Mouse (Mus musculus): ENCODE data around the gene Clstn3. TPM values are rescaled to one million over a fixed set of nuclear protein-coding genes. Genes with fewer than 3 reads are reported as not detected.
"Not testable (repeated sequence)": the region's sequence is repeated elsewhere in the genome, so short reads cannot be mapped to it uniquely, and the experiment has no call there.

Gene Clstn3
- polyA plus RNA-seq, 1 experiment from 2014 or later: 0.73 TPM

DNA sequence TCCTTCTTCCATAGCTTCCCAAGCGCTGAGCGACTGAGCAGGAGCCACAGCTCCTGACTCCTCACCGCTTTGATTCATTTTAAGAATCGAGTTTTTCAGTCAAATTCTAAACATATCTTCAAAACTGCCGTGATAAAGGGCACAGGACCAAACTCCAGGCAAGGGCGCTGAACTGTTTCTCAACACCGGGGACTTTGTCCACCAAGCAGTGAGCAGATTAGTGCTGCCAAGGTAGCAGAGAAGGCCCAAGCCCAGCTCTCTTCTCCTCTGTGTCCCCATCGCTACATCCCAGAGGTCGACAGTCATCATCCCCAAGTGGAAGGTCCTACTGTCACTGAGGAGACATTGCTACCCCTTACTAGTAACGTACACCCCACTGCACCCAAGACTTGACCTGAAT, 58.3 kb downstream of the Clstn3 start:
- no peak for ATAC-seq (replicated peaks; ENCODE audit: insufficient number of reproducible peaks, insufficient read depth, low FRiP score, low read depth)
- 92% methylated on average over 10 of the region's 10 CpGs for WGBS
- Histone ChIP-seq H3K27me3 (no peaks in the 10 kb centered on the region), H3K36me3 (peaks cover 54% of the 10 kb centered on the region), H3K27ac (no peak overlapping the region), H3K4me1 (replicated peaks) (0 out of 2 replicates have a peak, but pooled peaks cover 6% of the 10 kb centered on the region), H3K4me3 (no peak overlapping the region), H3K9me3 (replicated peaks) (no peaks in the 10 kb centered on the region), H3K9ac (no peak overlapping the region), H3K4me2 (no peak overlapping the region)

DNA sequence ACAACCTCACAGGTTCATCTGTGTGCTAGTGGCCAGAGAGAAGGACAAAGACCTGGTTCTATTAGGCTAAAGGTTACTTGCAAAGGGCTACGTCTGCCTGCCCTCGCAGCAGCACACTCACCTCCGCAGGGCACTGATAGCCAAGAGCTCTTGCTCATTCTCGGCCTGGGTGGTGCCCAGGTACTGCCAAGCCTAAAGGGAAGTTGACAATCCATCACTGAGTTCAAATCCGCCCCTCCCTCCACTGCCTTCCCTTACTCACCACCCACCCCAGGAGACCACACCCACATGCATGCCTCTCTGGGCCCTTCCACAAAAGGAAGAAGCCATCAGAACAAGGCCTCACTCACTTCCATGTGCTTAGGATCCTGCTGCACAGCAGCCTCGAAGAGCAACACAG, 64.9 kb downstream of the Clstn3 start:
- Histone ChIP-seq H3K27me3 (no peaks in the 10 kb centered on the region), H3K9ac (no peak overlapping the region), H3K36me3 (peaks cover 79% of the 10 kb centered on the region), H3K4me3 (no peak overlapping the region), H3K9me3 (replicated peaks) (no peaks in the 10 kb centered on the region), H3K4me2 (no peak overlapping the region), H3K4me1 (replicated peaks) (no peaks in the 10 kb centered on the region), H3K27ac (no peak overlapping the region)
- ATAC-seq (replicated peaks; ENCODE audit: insufficient number of reproducible peaks, insufficient read depth, low FRiP score, low read depth): no peak
- 79% methylated on average over 6 of the region's 6 CpGs for WGBS

- H3K27me3 ChIP-seq; H3K9ac ChIP-seq; H3K4me2 ChIP-seq; ATAC-seq (replicated peaks; ENCODE audit: insufficient number of reproducible peaks, insufficient read depth, low FRiP score, low read depth); H3K27ac ChIP-seq; H3K4me1 ChIP-seq (replicated peaks); H3K9me3 ChIP-seq (replicated peaks); H3K4me3 ChIP-seq: not testable (repeated sequence)
- WGBS: 91% methylated on average over 3 of the region's 3 CpGs
- H3K36me3 ChIP-seq: peaks cover 39% of the 10 kb centered on the region
Observed at GRCm38 (mm10) chr6:124394991-124395390, 69.6 kb downstream of the Clstn3 start.

Other genes with a start within 250 kb of the Clstn3 start
- not detected in 2 replicates for gene Vmn2r27, start 232.9 kb downstream of the Clstn3 start, polyA plus RNA-seq (2015; fragmentation: Nextera tagmentation; extraction: Ambion mirVana)
- 0.29 and 0.40 TPM in 2 replicates for gene Cd163, start 160.1 kb downstream of the Clstn3 start, polyA plus RNA-seq (2015; fragmentation: Nextera tagmentation; extraction: Ambion mirVana)
- 24.9 and 30.9 TPM in 2 replicates for gene Pex5, start 49.7 kb downstream of the Clstn3 start, polyA plus RNA-seq (2015; fragmentation: Nextera tagmentation; extraction: Ambion mirVana)
- gene C1rl, start 28.3 kb upstream of the Clstn3 start, polyA plus RNA-seq (2015; fragmentation: Nextera tagmentation; extraction: Ambion mirVana): 0.42 and 0.56 TPM in 2 replicates
- gene C1ra, start 47.6 kb upstream of the Clstn3 start, polyA plus RNA-seq (2015; fragmentation: Nextera tagmentation; extraction: Ambion mirVana): 1.5 and 2.0 TPM in 2 replicates
- 2.0 and 3.6 TPM in 2 replicates for gene C1s1, start 77.6 kb upstream of the Clstn3 start, polyA plus RNA-seq (2015; fragmentation: Nextera tagmentation; extraction: Ambion mirVana)
- gene C1rb, start 105.5 kb upstream of the Clstn3 start, polyA plus RNA-seq (2015; fragmentation: Nextera tagmentation; extraction: Ambion mirVana): not detected in 2 replicates
- not detected in 2 replicates for gene C1s2, start 171.3 kb upstream of the Clstn3 start, polyA plus RNA-seq (2015; fragmentation: Nextera tagmentation; extraction: Ambion mirVana)
- gene Lpcat3, start 198.2 kb upstream of the Clstn3 start, polyA plus RNA-seq (2015; fragmentation: Nextera tagmentation; extraction: Ambion mirVana): 41.0 and 53.6 TPM in 2 replicates
- 108 and 121 TPM in 2 replicates for gene Emg1, start 247.4 kb upstream of the Clstn3 start, polyA plus RNA-seq (2015; fragmentation: Nextera tagmentation; extraction: Ambion mirVana)
- 307 and 324 TPM in 2 replicates for gene Phb2, start 247.5 kb upstream of the Clstn3 start, polyA plus RNA-seq (2015; fragmentation: Nextera tagmentation; extraction: Ambion mirVana)